Mouse (Mus musculus): ENCODE data around the gene Gm28048. TPM values are rescaled to one million over a fixed set of nuclear protein-coding genes. Genes with fewer than 3 reads are reported as not detected.

Gm28048 gene
- total and polyA plus RNA-seq, 2 experiments from 2014 or later = 6.8 TPM; not detected in 1

GRCm38 (mm10) chr11:22867691-22868090, 114.2 kb downstream of the Gm28048 start:
- 71% methylated on average over 5 of the region's 5 CpGs for WGBS
- H3K4me2 ChIP-seq (ENCODE audit: low read depth, low read length) = no peak overlapping the region
- DNase-seq (ENCODE audit: low spot score) (no peak), ATAC-seq (ENCODE audit: insufficient read depth, low read depth) (no peak)
- no peak overlapping the region for H3K9ac ChIP-seq (replicated peaks; ENCODE audit: low read depth, low read length)
- H3K27ac ChIP-seq (ENCODE audit: low read depth) = no peak overlapping the region
- no peaks in the 10 kb centered on the region for H3K36me3 ChIP-seq (replicated peaks; ENCODE audit: control insufficient read depth, insufficient read depth, low read length)
- no peaks in the 10 kb centered on the region for H3K9me3 ChIP-seq (replicated peaks; ENCODE audit: control insufficient read depth, low read length)
- TF ChIP-seq EP300 (IDR thresholded peaks at IDR 0.05; ENCODE audit: low read depth) (no peak), CTCF (IDR thresholded peaks at IDR 0.05; ENCODE audit: low read depth) (no peak)
- H3K4me1 ChIP-seq (ENCODE audit: control insufficient read depth, insufficient read depth) = 0 out of 2 replicates have a peak, but pooled peaks cover 4% of the 10 kb centered on the region
- H3K27me3 ChIP-seq (ENCODE audit: control insufficient read depth, insufficient read depth, low read length) = no peaks in the 10 kb centered on the region
- no peak overlapping the region for H3K4me3 ChIP-seq (ENCODE audit: low read depth, low read length)

GRCm38 (mm10) chr11:22865635-22866246, 116.1 kb downstream of the Gm28048 start:
- Histone ChIP-seq H3K36me3 (replicated peaks; ENCODE audit: control insufficient read depth, insufficient read depth, low read length) (no peaks in the 10 kb centered on the region), H3K27ac (ENCODE audit: low read depth) (no peak overlapping the region), H3K4me3 (ENCODE audit: low read depth, low read length) (no peak overlapping the region), H3K4me1 (ENCODE audit: control insufficient read depth, insufficient read depth) (peaks cover under 1% of the 10 kb centered on the region; the same call in 1 of the 2 replicates), H3K27me3 (ENCODE audit: control insufficient read depth, insufficient read depth, low read length) (no peaks in the 10 kb centered on the region), H3K9me3 (replicated peaks; ENCODE audit: control insufficient read depth, low read length) (no peaks in the 10 kb centered on the region), H3K9ac (replicated peaks; ENCODE audit: low read depth, low read length) (no peak overlapping the region), H3K4me2 (ENCODE audit: low read depth, low read length) (no peak overlapping the region)
- 81% methylated on average over 7 of the region's 7 CpGs for WGBS
- TF ChIP-seq EP300 (IDR thresholded peaks at IDR 0.05; ENCODE audit: low read depth) (no peak), CTCF (IDR thresholded peaks at IDR 0.05; ENCODE audit: low read depth) (no peak)
- no peak for ATAC-seq (ENCODE audit: insufficient read depth, low read depth)
- DNase-seq (ENCODE audit: low spot score) = no peak

GRCm38 (mm10) chr11:22864305-22865060, 117.4 kb downstream of the Gm28048 start:
- H3K27me3 ChIP-seq (ENCODE audit: control insufficient read depth, insufficient read depth, low read length) = no peaks in the 10 kb centered on the region
- DNase-seq (ENCODE audit: low spot score) (no peak), ATAC-seq (ENCODE audit: insufficient read depth, low read depth) (no peak)
- H3K36me3 ChIP-seq (replicated peaks; ENCODE audit: control insufficient read depth, insufficient read depth, low read length) = no peaks in the 10 kb centered on the region
- no peak overlapping the region for H3K27ac ChIP-seq (ENCODE audit: low read depth)
- no peak for TF ChIP-seq CTCF (IDR thresholded peaks at IDR 0.05; ENCODE audit: low read depth)
- H3K4me3 ChIP-seq (ENCODE audit: low read depth, low read length) = no peak overlapping the region
- H3K9ac ChIP-seq (replicated peaks; ENCODE audit: low read depth, low read length) = no peak overlapping the region
- no peak overlapping the region for H3K4me2 ChIP-seq (ENCODE audit: low read depth, low read length)
- WGBS = 77% methylated on average over 8 of the region's 8 CpGs
- no peaks in the 10 kb centered on the region for H3K9me3 ChIP-seq (replicated peaks; ENCODE audit: control insufficient read depth, low read length)
- H3K4me1 ChIP-seq (ENCODE audit: control insufficient read depth, insufficient read depth) = peaks cover 8% of the 10 kb centered on the region; the same call in 1 of the 2 replicates

GRCm38 (mm10) chr11:22863581-22863980, 118.3 kb downstream of the Gm28048 start:
- no peaks in the 10 kb centered on the region for H3K36me3 ChIP-seq (replicated peaks; ENCODE audit: control insufficient read depth, insufficient read depth, low read length)
- H3K9ac ChIP-seq (replicated peaks; ENCODE audit: low read depth, low read length) = no peak overlapping the region
- DNase-seq (ENCODE audit: low spot score) (no peak), ATAC-seq (ENCODE audit: insufficient read depth, low read depth) (no peak)
- 63% methylated on average over 4 of the region's 4 CpGs for WGBS
- no peaks in the 10 kb centered on the region for H3K27me3 ChIP-seq (ENCODE audit: control insufficient read depth, insufficient read depth, low read length)
- H3K4me3 ChIP-seq (ENCODE audit: low read depth, low read length) = no peak overlapping the region
- no peak overlapping the region for H3K4me2 ChIP-seq (ENCODE audit: low read depth, low read length)
- H3K4me1 ChIP-seq (ENCODE audit: control insufficient read depth, insufficient read depth) = peaks cover 12% of the 10 kb centered on the region
- H3K9me3 ChIP-seq (replicated peaks; ENCODE audit: control insufficient read depth, low read length) = no peaks in the 10 kb centered on the region
- no peak for TF ChIP-seq CTCF (IDR thresholded peaks at IDR 0.05; ENCODE audit: low read depth)
- no peak for TF ChIP-seq EP300 (IDR thresholded peaks at IDR 0.05; ENCODE audit: low read depth)
- H3K27ac ChIP-seq (ENCODE audit: low read depth) = no peak overlapping the region

GRCm38 (mm10) chr11:22861315-22861714, 120.6 kb downstream of the Gm28048 start:
- WGBS = 80% methylated on average over 4 of the region's 4 CpGs
- H3K9ac ChIP-seq (replicated peaks; ENCODE audit: low read depth, low read length) = no peak overlapping the region
- no peaks in the 10 kb centered on the region for H3K9me3 ChIP-seq (replicated peaks; ENCODE audit: control insufficient read depth, low read length)
- H3K4me3 ChIP-seq (ENCODE audit: low read depth, low read length) = no peak overlapping the region
- no peaks in the 10 kb centered on the region for H3K36me3 ChIP-seq (replicated peaks; ENCODE audit: control insufficient read depth, insufficient read depth, low read length)
- TF ChIP-seq EP300 (IDR thresholded peaks at IDR 0.05; ENCODE audit: low read depth) = no peak
- no peak overlapping the region for H3K27ac ChIP-seq (ENCODE audit: low read depth)
- H3K27me3 ChIP-seq (ENCODE audit: control insufficient read depth, insufficient read depth, low read length) = no peaks in the 10 kb centered on the region
- no peak for DNase-seq (ENCODE audit: low spot score)
- no peak overlapping the region for H3K4me2 ChIP-seq (ENCODE audit: low read depth, low read length)
- ATAC-seq (ENCODE audit: insufficient read depth, low read depth) = no peak
- H3K4me1 ChIP-seq (ENCODE audit: control insufficient read depth, insufficient read depth) = peaks cover 16% of the 10 kb centered on the region
